Mouse (Mus musculus) kidney, postnatal 36 days (tissue): ENCODE measurements around the gene Trank1.
A peak's percentile ranks its signal among the peaks of the same experiment; 100 is the strongest.

ENCODE experiments used
- DNase-seq, 2 experiments: peaks; one replicate each; pipeline ENCODE4 v3.0.0; 2021 to 2022; ENCODE audit warnings: mixed read lengths in 2 of 2

The Trank1 gene

GRCm38 (mm10) chr9:111383046-111383445, 71.5 kb downstream of the Trank1 start:
- DNase-seq, result no peak

- DNase-seq, result no peak
Measured at GRCm38 (mm10) chr9:111383756-111384155, 72.2 kb downstream of the Trank1 start.

- peak; percentile 12 to 28 for DNase-seq
Measured at GRCm38 (mm10) chr9:111385526-111386491, 74.3 kb downstream of the Trank1 start.

- peak; percentile 9 to 14 for DNase-seq
Measured at GRCm38 (mm10) chr9:111386569-111386968, 75.0 kb downstream of the Trank1 start.

- no peak for DNase-seq
Measured at GRCm38 (mm10) chr9:111387576-111387975, 76.0 kb downstream of the Trank1 start.

GRCm38 (mm10) chr9:111390016-111390415, 78.5 kb downstream of the Trank1 start:
- no peak for DNase-seq

GRCm38 (mm10) chr9:111391036-111391435, 79.5 kb downstream of the Trank1 start:
- no peak for DNase-seq

GRCm38 (mm10) chr9:111391926-111392442, 80.4 kb downstream of the Trank1 start:
- no peak for DNase-seq

GRCm38 (mm10) chr9:111395265-111395664, 83.7 kb downstream of the Trank1 start:
- no peak for DNase-seq

- DNase-seq, result no peak
Measured at GRCm38 (mm10) chr9:111398059-111398458, 86.5 kb downstream of the Trank1 start.

- DNase-seq, result no peak
Measured at GRCm38 (mm10) chr9:111400089-111400488, 88.5 kb downstream of the Trank1 start.

GRCm38 (mm10) chr9:111403159-111403558, 91.6 kb downstream of the Trank1 start:
- DNase-seq, result no peak

- DNase-seq, result no peak
Measured at GRCm38 (mm10) chr9:111404346-111405079, 93.0 kb downstream of the Trank1 start.

GRCm38 (mm10) chr9:111405080-111405428, 93.5 kb downstream of the Trank1 start:
- DNase-seq, result no peak

- no peak for DNase-seq
Measured at GRCm38 (mm10) chr9:111408012-111408411, 96.5 kb downstream of the Trank1 start.

GRCm38 (mm10) chr9:111408427-111408826, 96.9 kb downstream of the Trank1 start:
- no peak for DNase-seq

GRCm38 (mm10) chr9:111412471-111413160, 101.1 kb downstream of the Trank1 start:
- no peak for DNase-seq

- no peak for DNase-seq
Measured at GRCm38 (mm10) chr9:111421862-111422261, 110.3 kb downstream of the Trank1 start.

- no peak for DNase-seq
Measured at GRCm38 (mm10) chr9:111422567-111422966, 111.0 kb downstream of the Trank1 start.

- DNase-seq, result no peak
Measured at GRCm38 (mm10) chr9:111425113-111425512, 113.6 kb downstream of the Trank1 start.

GRCm38 (mm10) chr9:111425952-111426351, 114.4 kb downstream of the Trank1 start:
- DNase-seq, result no peak

- DNase-seq, result peak; percentile 62 to 78
Measured at GRCm38 (mm10) chr9:111427891-111428555, 116.5 kb downstream of the Trank1 start.
